Mouse (Mus musculus) C2C12 (cell line): Measurements from ENCODE around the gene Dazap2. TPM values are rescaled to one million over a fixed set of nuclear protein-coding genes. Genes with fewer than 3 reads are reported as not detected.

Experiments used
- H3K27me3 ChIP-seq: one replicate; pipeline ENCODE4 v1.6.1; 2011; ENCODE audit not compliant: control insufficient read depth, insufficient read depth, insufficient read length
- H3K36me3 ChIP-seq: one replicate; pipeline ENCODE4 v1.6.1; 2011; ENCODE audit not compliant: control insufficient read depth, insufficient read depth
- H3K4me3 ChIP-seq: one replicate; pipeline ENCODE4 v1.5.1; 2011; ENCODE audit warnings: mild to moderate bottlenecking, control low read depth; ENCODE audit not compliant: poor library complexity, insufficient read depth, severe bottlenecking
- H3K79me2 ChIP-seq: one replicate; pipeline ENCODE4 v1.6.1; 2011; ENCODE audit not compliant: control insufficient read depth, insufficient read depth
- H3K79me3 ChIP-seq: one replicate; pipeline ENCODE4 v1.6.1; 2011; ENCODE audit warnings: low read depth, control low read depth
- H3ac ChIP-seq: one replicate; pipeline ENCODE3; 2011; ENCODE audit warnings: low read depth; ENCODE audit not compliant: control insufficient read depth, insufficient read length
- CEBPB ChIP-seq: IDR thresholded peaks from one replicate; pipeline ENCODE4 v1.6.1; 2011; ENCODE audit warnings: low read depth, mild to moderate bottlenecking, control low read depth, moderate library complexity
- CTCF ChIP-seq: IDR thresholded peaks from one replicate; pipeline ENCODE4 v1.5.1; 2011; ENCODE audit not compliant: control insufficient read depth, insufficient read depth, insufficient read length
- FOSL1 ChIP-seq: IDR thresholded peaks from one replicate; pipeline ENCODE4 v1.8.0; 2011; ENCODE audit warnings: mild to moderate bottlenecking, low read length; ENCODE audit not compliant: poor library complexity, insufficient read depth, severe bottlenecking
- MAX ChIP-seq: IDR thresholded peaks from one replicate; pipeline ENCODE4 v1.6.1; 2011; ENCODE audit warnings: mild to moderate bottlenecking, control low read depth
- MYOD1 ChIP-seq: IDR thresholded peaks from one replicate; pipeline ENCODE4 v1.6.1; 2011; ENCODE audit warnings: low read depth; ENCODE audit not compliant: control insufficient read depth, insufficient read length
- MYOG ChIP-seq: IDR thresholded peaks from one replicate; pipeline ENCODE4 v1.6.1; 2011; ENCODE audit not compliant: control insufficient read depth, insufficient read length; ENCODE audit errors: extremely low read depth
- USF1 ChIP-seq: IDR thresholded peaks from one replicate; pipeline ENCODE4 v1.6.1; 2011; ENCODE audit warnings: low read depth, mild to moderate bottlenecking, control low read depth, moderate library complexity
- polyA plus RNA-seq: library from polyadenylated mRNA; unstranded; fragments of >200 nt; fragmentation: generic; extraction: Trizol; gene quantifications from one replicate; pipeline ENCODE4 v1.2.1, GENCODE M21; 2012; ENCODE audit warnings: missing spikeins

Gene Dazap2
- polyA plus RNA-seq, 1 experiment = 142 TPM

- Histone ChIP-seq H3K4me3 (no peak overlapping the region), H3K27me3 (no peaks in the 10 kb centered on the region), H3K79me3 (no peaks in the 10 kb centered on the region), H3K36me3 (no peaks in the 10 kb centered on the region), H3ac (no peak overlapping the region), H3K79me2 (no peaks in the 10 kb centered on the region)
- TF ChIP-seq CEBPB = no peak
- no peak for TF ChIP-seq MAX
- TF ChIP-seq FOSL1 = no peak
- TF ChIP-seq MYOD1 = no peak
- TF ChIP-seq USF1 = no peak
- TF ChIP-seq MYOG = no peak
- no peak for TF ChIP-seq CTCF
Observed at GRCm38 (mm10) chr15:100628797-100629196, 13.6 kb downstream of the Dazap2 start.

- no peak overlapping the region for H3K4me3 ChIP-seq
- H3ac ChIP-seq = no peak overlapping the region
- no peaks in the 10 kb centered on the region for H3K79me2 ChIP-seq
- TF ChIP-seq MYOG (no peak), FOSL1 (no peak), USF1 (no peak), CEBPB (no peak), MYOD1 (no peak), MAX (no peak), CTCF (no peak)
- H3K36me3 ChIP-seq = no peaks in the 10 kb centered on the region
- no peaks in the 10 kb centered on the region for H3K79me3 ChIP-seq
- H3K27me3 ChIP-seq = peaks cover 10% of the 10 kb centered on the region
Observed at GRCm38 (mm10) chr15:100630126-100630525, 15.0 kb downstream of the Dazap2 start.

GRCm38 (mm10) chr15:100631454-100632170 is 16.5 kb downstream of the Dazap2 start:
- Histone ChIP-seq H3K4me3 (no peak overlapping the region), H3K79me3 (no peaks in the 10 kb centered on the region), H3K79me2 (no peaks in the 10 kb centered on the region), H3K36me3 (no peaks in the 10 kb centered on the region), H3K27me3 (peaks cover 23% of the 10 kb centered on the region), H3ac (no peak overlapping the region)
- no peak for TF ChIP-seq MYOG
- no peak for TF ChIP-seq USF1
- TF ChIP-seq CTCF = no peak
- no peak for TF ChIP-seq CEBPB
- no peak for TF ChIP-seq MAX
- TF ChIP-seq MYOD1 = no peak

GRCm38 (mm10) chr15:100632323-100632722 is 17.2 kb downstream of the Dazap2 start:
- Histone ChIP-seq H3K36me3 (no peaks in the 10 kb centered on the region), H3K27me3 (peaks cover 30% of the 10 kb centered on the region), H3K4me3 (no peak overlapping the region), H3K79me2 (no peaks in the 10 kb centered on the region), H3K79me3 (no peaks in the 10 kb centered on the region), H3ac (no peak overlapping the region)
- TF ChIP-seq MAX = no peak
- no peak for TF ChIP-seq CTCF
- no peak for TF ChIP-seq CEBPB
- no peak for TF ChIP-seq MYOD1
- no peak for TF ChIP-seq MYOG
- no peak for TF ChIP-seq USF1
- no peak for TF ChIP-seq FOSL1

- Histone ChIP-seq H3K27me3 (peaks cover 38% of the 10 kb centered on the region), H3K79me3 (no peaks in the 10 kb centered on the region), H3ac (no peak overlapping the region), H3K36me3 (no peaks in the 10 kb centered on the region), H3K79me2 (no peaks in the 10 kb centered on the region), H3K4me3 (no peak overlapping the region)
- no peak for TF ChIP-seq MYOG
Observed at GRCm38 (mm10) chr15:100633341-100633740, 18.2 kb downstream of the Dazap2 start.

GRCm38 (mm10) chr15:100635239-100635638 is 20.1 kb downstream of the Dazap2 start:
- TF ChIP-seq USF1 = no peak
- TF ChIP-seq FOSL1 = no peak
- no peak for TF ChIP-seq CTCF
- no peak for TF ChIP-seq CEBPB
- Histone ChIP-seq H3K36me3 (no peaks in the 10 kb centered on the region), H3K4me3 (no peak overlapping the region), H3K79me2 (no peaks in the 10 kb centered on the region), H3ac (no peak overlapping the region), H3K27me3 (peaks cover 46% of the 10 kb centered on the region), H3K79me3 (no peaks in the 10 kb centered on the region)
